Mouse (Mus musculus) bone marrow, adult 2 months (tissue): ENCODE data around the gene Fam178b.
A peak's percentile ranks its signal among the peaks of the same experiment; 100 is the strongest.

ENCODE experiments used
- CTCF ChIP-seq: fragments of 200-500 bp; IDR thresholded peaks from 2 replicates; pipeline ENCODE4 v1.5.1; 2011; ENCODE audit warnings: low read length, control low read depth; ENCODE audit not compliant: control insufficient read depth, insufficient read depth
- POLR2A ChIP-seq: fragments of 200-500 bp; IDR thresholded peaks from 2 replicates; pipeline ENCODE4 v1.6.1; 2011; ENCODE audit warnings: low read depth, mild to moderate bottlenecking, control low read depth, low read length, borderline replicate concordance; ENCODE audit not compliant: control insufficient read depth

GRCm38 (mm10) chr1:36691271-36692155, 8.5 kb upstream of the Fam178b start, which contains the start of gene Cox5b:
- TF ChIP-seq CTCF = no peak
- peak; percentile 37; the same call in 1 of the 2 replicates for TF ChIP-seq POLR2A
